Mouse (Mus musculus) myocyte (in vitro differentiated cells): ENCODE results near the gene Tfcp2. TPM values are rescaled to one million over a fixed set of nuclear protein-coding genes. Genes with fewer than 3 reads are reported as not detected.

Source experiments
- H3K27me3 ChIP-seq: one replicate; pipeline ENCODE4 v1.6.1; 2011; ENCODE audit not compliant: control insufficient read depth, insufficient read depth, insufficient read length
- H3K36me3 ChIP-seq: one replicate; pipeline ENCODE4 v1.6.1; 2011; ENCODE audit not compliant: control insufficient read depth, insufficient read depth
- H3K4me2 ChIP-seq: one replicate; pipeline ENCODE4 v1.6.1; 2011; ENCODE audit warnings: low read depth, control low read depth
- H3K4me3 ChIP-seq: one replicate; pipeline ENCODE4 v1.5.1; 2011; ENCODE audit warnings: mild to moderate bottlenecking, control low read depth, moderate library complexity
- H3K79me2 ChIP-seq: one replicate; pipeline ENCODE4 v1.6.1; 2011; ENCODE audit not compliant: control insufficient read depth, insufficient read depth
- H3ac ChIP-seq: one replicate; pipeline ENCODE4 v1.6.1; 2011; ENCODE audit not compliant: control insufficient read depth, insufficient read length
- CEBPB ChIP-seq: IDR thresholded peaks from 2 replicates; pipeline ENCODE4 v1.6.1; 2011; ENCODE audit warnings: mild to moderate bottlenecking, moderate library complexity; ENCODE audit not compliant: poor library complexity, insufficient read depth, severe bottlenecking
- E2F4 ChIP-seq: IDR thresholded peaks from one replicate; pipeline ENCODE4 v1.6.1; 2011; ENCODE audit warnings: mild to moderate bottlenecking, control low read depth, moderate library complexity; ENCODE audit not compliant: insufficient read depth
- MAX ChIP-seq: IDR thresholded peaks from one replicate; pipeline ENCODE4 v1.6.1; 2011; ENCODE audit warnings: low read depth, mild to moderate bottlenecking, control low read depth
- MYOD1 ChIP-seq, 3 experiments: IDR thresholded peaks; one replicate each; pipeline ENCODE4 v1.6.1; 2011; ENCODE audit warnings: control low read depth in 2 of 3, low read depth in 2 of 3, mild to moderate bottlenecking in 2 of 3, moderate library complexity in 1 of 3; ENCODE audit not compliant: insufficient read length in 2 of 3, control insufficient read depth in 1 of 3
- MYOG ChIP-seq, 3 experiments: IDR thresholded peaks; one replicate each; pipeline ENCODE4 v1.6.1; 2011; ENCODE audit warnings: control low read depth in 2 of 3, low read depth in 2 of 3, mild to moderate bottlenecking in 2 of 3; ENCODE audit not compliant: insufficient read length in 2 of 3, control insufficient read depth in 1 of 3, insufficient read depth in 1 of 3
- POLR2A ChIP-seq: IDR thresholded peaks from one replicate; pipeline ENCODE4 v1.6.1; 2011; ENCODE audit warnings: low read depth, mild to moderate bottlenecking, control low read depth, moderate library complexity; ENCODE audit not compliant: insufficient read length
- POLR2AphosphoS2 ChIP-seq: IDR thresholded peaks from one replicate; pipeline ENCODE4 v1.6.1; 2011; ENCODE audit warnings: low read depth, control low read depth; ENCODE audit not compliant: insufficient read length
- REST ChIP-seq: IDR thresholded peaks from one replicate; pipeline ENCODE4 v1.6.1; 2011; ENCODE audit warnings: mild to moderate bottlenecking, control low read depth, moderate library complexity; ENCODE audit not compliant: insufficient read depth, insufficient read length
- SRF ChIP-seq: IDR thresholded peaks from one replicate; pipeline ENCODE4 v1.6.1; 2011; ENCODE audit warnings: low read depth; ENCODE audit not compliant: control insufficient read depth, insufficient read length
- TCF12 ChIP-seq: IDR thresholded peaks from one replicate; pipeline ENCODE4 v1.6.1; 2011; ENCODE audit warnings: mild to moderate bottlenecking, control low read depth; ENCODE audit not compliant: poor library complexity, insufficient read depth, severe bottlenecking
- TCF3 ChIP-seq: IDR thresholded peaks from one replicate; pipeline ENCODE4 v1.6.1; 2011; ENCODE audit warnings: low read depth, control low read depth; ENCODE audit not compliant: insufficient read length
- USF1 ChIP-seq: IDR thresholded peaks from one replicate; pipeline ENCODE4 v1.6.1; 2011; ENCODE audit warnings: low read depth, mild to moderate bottlenecking, control low read depth, moderate library complexity
- polyA plus RNA-seq: library from polyadenylated mRNA; unstranded; fragments of >200 nt; fragmentation: generic; extraction: Trizol; gene quantifications from one replicate; pipeline ENCODE4 v1.2.1, GENCODE M21; 2012; ENCODE audit warnings: missing spikeins

The Tfcp2 gene
- polyA plus RNA-seq, 1 experiment = 15.0 TPM

- Histone ChIP-seq H3K4me2 (peak overlapping the region; percentile 16), H3K36me3 (no peaks in the 10 kb centered on the region), H3K79me2 (no peaks in the 10 kb centered on the region), H3K4me3 (no peak overlapping the region), H3K27me3 (no peaks in the 10 kb centered on the region), H3ac (no peak overlapping the region)
- TF ChIP-seq REST = no peak
- no peak for TF ChIP-seq MYOG (IDR thresholded peaks at IDR 0.05; ENCODE audit: control insufficient read depth in 1 of 3, insufficient read depth in 1 of 3, insufficient read length in 2 of 3, low read depth in 2 of 3)
- no peak for TF ChIP-seq E2F4
- TF ChIP-seq TCF3 = no peak
Observed at GRCm38 (mm10) chr15:100461646-100462045, 90.2 kb downstream of the Tfcp2 start.

- no peak overlapping the region for H3K4me2 ChIP-seq
- no peaks in the 10 kb centered on the region for H3K36me3 ChIP-seq
- TF ChIP-seq SRF = no peak
- no peak for TF ChIP-seq USF1
- no peak for TF ChIP-seq TCF12
- TF ChIP-seq POLR2AphosphoS2 = no peak
- TF ChIP-seq CEBPB = no peak
- TF ChIP-seq MYOD1 (IDR thresholded peaks at IDR 0.05; ENCODE audit: control insufficient read depth in 1 of 3, insufficient read length in 2 of 3, low read depth in 2 of 3) = no peak
- TF ChIP-seq TCF3 = no peak
- TF ChIP-seq POLR2A = no peak
- TF ChIP-seq E2F4 = no peak
- H3K4me3 ChIP-seq = no peak overlapping the region
- no peaks in the 10 kb centered on the region for H3K79me2 ChIP-seq
- H3K27me3 ChIP-seq = no peaks in the 10 kb centered on the region
- H3ac ChIP-seq = no peak overlapping the region
Observed at GRCm38 (mm10) chr15:100460942-100461341, 90.9 kb downstream of the Tfcp2 start.

GRCm38 (mm10) chr15:100458055-100458454, 93.8 kb downstream of the Tfcp2 start:
- no peak for TF ChIP-seq TCF12
- no peak for TF ChIP-seq CEBPB
- TF ChIP-seq POLR2A = no peak
- no peak for TF ChIP-seq E2F4
- TF ChIP-seq POLR2AphosphoS2 = no peak
- no peak overlapping the region for H3ac ChIP-seq
- no peak overlapping the region for H3K4me3 ChIP-seq
- peak overlapping the region; percentile 77 for H3K4me2 ChIP-seq
- no peaks in the 10 kb centered on the region for H3K79me2 ChIP-seq
- no peaks in the 10 kb centered on the region for H3K27me3 ChIP-seq
- H3K36me3 ChIP-seq = no peaks in the 10 kb centered on the region

GRCm38 (mm10) chr15:100457340-100457739, 94.5 kb downstream of the Tfcp2 start:
- no peaks in the 10 kb centered on the region for H3K79me2 ChIP-seq
- no peak overlapping the region for H3K4me3 ChIP-seq
- no peak for TF ChIP-seq TCF12
- no peak for TF ChIP-seq POLR2A
- TF ChIP-seq MAX = no peak
- TF ChIP-seq USF1 = no peak
- TF ChIP-seq MYOG (IDR thresholded peaks at IDR 0.05; ENCODE audit: control insufficient read depth in 1 of 3, insufficient read depth in 1 of 3, insufficient read length in 2 of 3, low read depth in 2 of 3) = no peak
- TF ChIP-seq CEBPB = no peak
- no peak for TF ChIP-seq MYOD1 (IDR thresholded peaks at IDR 0.05; ENCODE audit: control insufficient read depth in 1 of 3, insufficient read length in 2 of 3, low read depth in 2 of 3)
- no peak for TF ChIP-seq TCF3
- TF ChIP-seq REST = no peak
- no peak for TF ChIP-seq POLR2AphosphoS2
- no peak for TF ChIP-seq E2F4
- TF ChIP-seq SRF = no peak
- no peaks in the 10 kb centered on the region for H3K27me3 ChIP-seq
- no peak overlapping the region for H3ac ChIP-seq
- no peaks in the 10 kb centered on the region for H3K36me3 ChIP-seq
- H3K4me2 ChIP-seq = peak overlapping the region; percentile 77

GRCm38 (mm10) chr15:100456356-100456991, 95.3 kb downstream of the Tfcp2 start:
- no peaks in the 10 kb centered on the region for H3K79me2 ChIP-seq
- H3ac ChIP-seq = no peak overlapping the region
- H3K36me3 ChIP-seq = no peaks in the 10 kb centered on the region
- TF ChIP-seq SRF (no peak), E2F4 (no peak), POLR2AphosphoS2 (no peak), CEBPB (no peak), REST (no peak), MYOG (IDR thresholded peaks at IDR 0.05; ENCODE audit: control insufficient read depth in 1 of 3, insufficient read depth in 1 of 3, insufficient read length in 2 of 3, low read depth in 2 of 3) (no peak), POLR2A (no peak), TCF12 (no peak), MYOD1 (IDR thresholded peaks at IDR 0.05; ENCODE audit: control insufficient read depth in 1 of 3, insufficient read length in 2 of 3, low read depth in 2 of 3) (no peak), TCF3 (no peak), USF1 (no peak), MAX (no peak)
- H3K27me3 ChIP-seq = no peaks in the 10 kb centered on the region
- no peak overlapping the region for H3K4me3 ChIP-seq
- H3K4me2 ChIP-seq = no peak overlapping the region
